Mouse (Mus musculus) lung, postnatal 0 days (tissue): ENCODE measurements around the gene Zfp750.

Source experiments
- CTCF ChIP-seq: IDR thresholded peaks from 2 replicates; pipeline ENCODE4 v1.5.1; 2016; ENCODE audit warnings: antibody characterized with exemption, mild to moderate bottlenecking
- EP300 ChIP-seq: IDR thresholded peaks from 2 replicates; pipeline ENCODE4 v1.6.1; 2016; ENCODE audit warnings: antibody characterized with exemption, mild to moderate bottlenecking, control low read depth

DNA sequence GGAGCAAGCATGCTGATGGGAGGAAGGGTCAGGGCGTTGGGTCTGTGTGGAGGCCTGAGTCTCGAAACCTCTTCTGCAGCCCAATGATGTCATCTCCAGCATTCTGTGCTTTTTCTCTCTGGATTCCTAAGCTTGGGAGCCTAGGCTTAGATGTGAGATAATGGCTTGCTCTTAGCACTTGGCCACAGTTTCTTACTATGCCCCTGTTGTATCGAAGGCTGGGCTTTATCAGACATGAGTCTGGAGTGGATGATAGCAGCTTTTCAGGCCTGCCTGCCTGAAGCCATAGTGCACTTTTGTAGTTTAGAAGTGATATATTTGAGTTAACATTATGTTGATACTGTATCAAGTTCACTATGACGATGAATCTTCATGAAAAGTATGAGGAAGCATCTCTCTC lies 17.6 kb downstream of the Zfp750 start:
- no peak for TF ChIP-seq CTCF
- TF ChIP-seq EP300: no peak
